Mouse (Mus musculus) MEL (cell line): ENCODE measurements around the gene Elmod3. TPM values are rescaled to one million over a fixed set of nuclear protein-coding genes. Genes with fewer than 3 reads are reported as not detected.

Experiments
- DNase-seq: peaks from one replicate; pipeline ENCODE4 v3.0.0; 2011; ENCODE audit warnings: low read depth, low spot score
- H3K27ac ChIP-seq: 2 replicates; pipeline ENCODE4 v1.5.1; 2012; ENCODE audit warnings: low read depth, mild to moderate bottlenecking, control low read depth, low read length, moderate library complexity; ENCODE audit not compliant: control insufficient read depth
- H3K27me3 ChIP-seq, 2 experiments: fragments of 150-350 bp in 1 of 2; sonication (generic) in 1 of 2; 2 replicates each; pipeline ENCODE4 v1.6.1; 2012; ENCODE audit warnings: low read length in 2 of 2, mild to moderate bottlenecking in 2 of 2, improper control_type of control experiment in 1 of 2, moderate library complexity in 1 of 2; ENCODE audit not compliant: insufficient read depth in 2 of 2, control insufficient read depth in 1 of 2
- H3K36me3 ChIP-seq, 2 experiments: 2 replicates each; pipeline ENCODE4 v1.6.1; 2012 to 2014; ENCODE audit warnings: low read length in 2 of 2, improper control_type of control experiment in 1 of 2, inconsistent platforms in 1 of 2, mild to moderate bottlenecking in 1 of 2; ENCODE audit not compliant: insufficient read depth in 2 of 2, control insufficient read depth in 1 of 2
- H3K4me1 ChIP-seq, 2 experiments: fragments of 150-350 bp in 1 of 2; sonication (generic) in 1 of 2; 2 replicates each; pipeline ENCODE4 v1.6.1; 2012; ENCODE audit warnings: low read length in 2 of 2, improper control_type of control experiment in 1 of 2, mild to moderate bottlenecking in 1 of 2; ENCODE audit not compliant: insufficient read depth in 2 of 2, control insufficient read depth in 1 of 2
- H3K4me3 ChIP-seq, 2 experiments: fragments of 150-350 bp in 1 of 2; sonication (generic) in 1 of 2; 2 replicates each; pipeline ENCODE4 v1.5.1; 2012; ENCODE audit warnings: low read depth in 2 of 2, low read length in 2 of 2, mild to moderate bottlenecking in 2 of 2, moderate library complexity in 2 of 2, control low read depth in 1 of 2, improper control_type of control experiment in 1 of 2; ENCODE audit not compliant: control insufficient read depth in 1 of 2, insufficient read depth in 1 of 2
- H3K79me2 ChIP-seq: 2 replicates; pipeline ENCODE4 v1.6.1; 2012; ENCODE audit warnings: mild to moderate bottlenecking, low read length, moderate library complexity; ENCODE audit not compliant: control insufficient read depth, poor library complexity, insufficient read depth
- H3K9ac ChIP-seq: 2 replicates; pipeline ENCODE4 v1.6.1; 2012; ENCODE audit warnings: low read depth, mild to moderate bottlenecking, control low read depth, low read length, moderate library complexity; ENCODE audit not compliant: control insufficient read depth, poor library complexity, severe bottlenecking
- H3K9me3 ChIP-seq: fragments of 150-350 bp; sonication (generic); replicated peaks from 2 replicates; pipeline ENCODE4 v1.6.1; 2012; ENCODE audit warnings: mild to moderate bottlenecking, low read length, improper control_type of control experiment, moderate library complexity; ENCODE audit not compliant: insufficient read depth
- CTCF ChIP-seq, 3 experiments: IDR thresholded peaks in 2 of 3; conservative IDR thresholded peaks in 1 of 3; 2 replicates each; pipeline ENCODE4 v1.5.1; 2011 to 2012; ENCODE audit warnings: low read length in 3 of 3, low read depth in 2 of 3, mild to moderate bottlenecking in 2 of 3, improper control_type of control experiment in 1 of 3, inconsistent platforms in 1 of 3, mixed read lengths in 1 of 3, moderate library complexity in 1 of 3; ENCODE audit not compliant: control insufficient read depth in 1 of 3, insufficient read depth in 1 of 3, poor library complexity in 1 of 3, severe bottlenecking in 1 of 3
- E2F4 ChIP-seq: IDR thresholded peaks from 2 replicates; pipeline ENCODE4 v1.6.1; 2011; ENCODE audit warnings: low read depth, low read length, improper control_type of control experiment, borderline replicate concordance
- ELF1 ChIP-seq: IDR thresholded peaks from 2 replicates; pipeline ENCODE4 v1.6.1; 2014; ENCODE audit warnings: low read depth, mild to moderate bottlenecking, inconsistent platforms, low read length, improper control_type of control experiment, moderate library complexity
- EP300 ChIP-seq, 2 experiments: IDR thresholded peaks; 2 replicates each; pipeline ENCODE4 v1.6.1; 2011; ENCODE audit warnings: improper control_type of control experiment in 2 of 2, low read length in 2 of 2, low read depth in 1 of 2, mild to moderate bottlenecking in 1 of 2
- ETS1 ChIP-seq: IDR thresholded peaks from 2 replicates; pipeline ENCODE4 v1.6.1; 2012; ENCODE audit warnings: low read depth, mild to moderate bottlenecking, inconsistent platforms, low read length, improper control_type of control experiment, moderate library complexity
- GABPA ChIP-seq: IDR thresholded peaks from 2 replicates; pipeline ENCODE4 v1.6.1; 2012; ENCODE audit warnings: low read depth, mild to moderate bottlenecking, inconsistent platforms, low read length, improper control_type of control experiment, moderate library complexity
- HCFC1 ChIP-seq: IDR thresholded peaks from 2 replicates; pipeline ENCODE4 v1.6.1; 2012; ENCODE audit warnings: low read depth, mild to moderate bottlenecking, inconsistent platforms, low read length, improper control_type of control experiment, moderate library complexity
- JUND ChIP-seq: IDR thresholded peaks from 2 replicates; pipeline ENCODE4 v1.6.1; 2011; ENCODE audit warnings: low read depth, mild to moderate bottlenecking, improper control_type of control experiment, low read length
- MAFK ChIP-seq: IDR thresholded peaks from 2 replicates; pipeline ENCODE4 v1.6.1; 2011; ENCODE audit warnings: low read depth, mild to moderate bottlenecking, low read length, improper control_type of control experiment, borderline replicate concordance
- MAX ChIP-seq: IDR thresholded peaks from 2 replicates; pipeline ENCODE4 v1.6.1; 2011; ENCODE audit warnings: low read length, improper control_type of control experiment
- MAZ ChIP-seq: IDR thresholded peaks from 2 replicates; pipeline ENCODE4 v1.6.1; 2012; ENCODE audit warnings: low read depth, mild to moderate bottlenecking, inconsistent platforms, low read length, improper control_type of control experiment
- MXI1 ChIP-seq: IDR thresholded peaks from 2 replicates; pipeline ENCODE4 v1.6.1; 2011; ENCODE audit warnings: mild to moderate bottlenecking, low read depth, low read length, improper control_type of control experiment
- NELFE ChIP-seq: IDR thresholded peaks from 2 replicates; pipeline ENCODE4 v1.6.1; 2011; ENCODE audit warnings: low read depth, low read length, improper control_type of control experiment
- NRF1 ChIP-seq: IDR thresholded peaks from 2 replicates; pipeline ENCODE4 v1.6.1; 2014; ENCODE audit warnings: low read depth, mild to moderate bottlenecking, inconsistent platforms, low read length, improper control_type of control experiment, moderate library complexity; ENCODE audit not compliant: poor library complexity, insufficient read depth, severe bottlenecking
- POLR2AphosphoS5 ChIP-seq: IDR thresholded peaks from 2 replicates; pipeline ENCODE4 v1.6.1; 2012; ENCODE audit warnings: low read depth, borderline replicate concordance, mild to moderate bottlenecking, inconsistent platforms, low read length, moderate library complexity, mixed read lengths
- RAD21 ChIP-seq: IDR thresholded peaks from 2 replicates; pipeline ENCODE4 v1.6.1; 2011; ENCODE audit warnings: mild to moderate bottlenecking, low read depth, low read length, improper control_type of control experiment
- SIN3A ChIP-seq: IDR thresholded peaks from 2 replicates; pipeline ENCODE4 v1.6.1; 2012; ENCODE audit warnings: low read length, improper control_type of control experiment, inconsistent platforms
- SMC3 ChIP-seq: IDR thresholded peaks from 2 replicates; pipeline ENCODE4 v1.6.1; 2011; ENCODE audit warnings: low read depth, low read length, improper control_type of control experiment
- TCF12 ChIP-seq: IDR thresholded peaks from 2 replicates; pipeline ENCODE4 v1.6.1; 2014; ENCODE audit warnings: low read depth, mild to moderate bottlenecking, inconsistent platforms, low read length, improper control_type of control experiment, moderate library complexity
- USF1 ChIP-seq: IDR thresholded peaks from 2 replicates; pipeline ENCODE4 v1.6.1; 2014; ENCODE audit warnings: low read depth, mild to moderate bottlenecking, inconsistent platforms, low read length, improper control_type of control experiment, moderate library complexity
- USF2 ChIP-seq, 2 experiments: IDR thresholded peaks; 2 replicates each; pipeline ENCODE4 v1.6.1; 2011 to 2012; ENCODE audit warnings: improper control_type of control experiment in 2 of 2, low read length in 2 of 2, borderline replicate concordance in 1 of 2, inconsistent platforms in 1 of 2, low read depth in 1 of 2, mild to moderate bottlenecking in 1 of 2; ENCODE audit not compliant: insufficient read depth in 1 of 2
- ZC3H11A ChIP-seq: IDR thresholded peaks from 2 replicates; pipeline ENCODE4 v1.6.1; 2012; ENCODE audit warnings: low read depth, mild to moderate bottlenecking, inconsistent platforms, low read length, improper control_type of control experiment
- ZMIZ1 ChIP-seq: IDR thresholded peaks from 2 replicates; pipeline ENCODE4 v1.6.1; 2012; ENCODE audit warnings: low read depth, mild to moderate bottlenecking, inconsistent platforms, low read length, improper control_type of control experiment, moderate library complexity
- ZNF384 ChIP-seq: IDR thresholded peaks from 2 replicates; pipeline ENCODE4 v1.6.1; 2012; ENCODE audit warnings: low read depth, mild to moderate bottlenecking, inconsistent platforms, low read length, improper control_type of control experiment
- polyA plus RNA-seq, 2 experiments: library from polyadenylated mRNA; stranded (reverse) in 1 of 2; unstranded in 1 of 2; fragments of >175 nt in 1 of 2; fragments of >200 nt in 1 of 2; gene quantifications; 2 replicates each; pipeline versions ENCODE4 v1.2.1 to v1.2.4; 2012; ENCODE audit warnings: low replicate concordance in 2 of 2, low read depth in 1 of 2; ENCODE audit not compliant: insufficient read length in 2 of 2, insufficient read depth in 1 of 2, missing spikeins in 1 of 2
- total RNA-seq: library from RNA; depleted of rRNA; stranded (reverse); fragments of 300-350 nt; gene quantifications from 2 replicates; pipeline ENCODE4 v1.2.3, GENCODE M21; 2012

Gene Elmod3
- total and polyA plus RNA-seq, 3 experiments: 4.2 to 14.1 TPM; not detected in 1

- Histone ChIP-seq H3K9me3 (no peaks in the 10 kb centered on the region), H3K4me3 (no peak overlapping the region), H3K9ac (no peak overlapping the region), H3K27ac (no peak overlapping the region), H3K79me2 (peaks cover 5% of the 10 kb centered on the region), H3K27me3 (no peaks in the 10 kb centered on the region), H3K36me3 (peaks cover 0 to 9% of the 10 kb centered on the region in 2 experiments; a peak in 3 of 4 replicates), H3K4me1 (peaks cover 8 to 15% of the 10 kb centered on the region in 2 experiments)
- DNase-seq: no peak
- TF ChIP-seq SIN3A (no peak), MAX (no peak), POLR2AphosphoS5 (no peak), E2F4 (no peak), MXI1 (no peak), EP300 (IDR thresholded peaks at IDR 0.05; ENCODE audit: low read depth in 1 of 2, low read length in 2 of 2) (no peak), NELFE (no peak), ELF1 (no peak), JUND (no peak), NRF1 (no peak), ETS1 (no peak), MAZ (no peak), TCF12 (no peak), USF1 (no peak), SMC3 (no peak), USF2 (IDR thresholded peaks at IDR 0.05; ENCODE audit: borderline replicate concordance in 1 of 2, insufficient read depth in 1 of 2, low read depth in 1 of 2, low read length in 2 of 2) (no peak), HCFC1 (no peak), RAD21 (no peak)
Measured at GRCm38 (mm10) chr6:72600771-72601170, 2.6 kb upstream of the Elmod3 start.

GRCm38 (mm10) chr6:72600216-72600615 is 2.0 kb upstream of the Elmod3 start:
- Histone ChIP-seq H3K79me2 (peaks cover 5% of the 10 kb centered on the region), H3K9me3 (no peaks in the 10 kb centered on the region), H3K9ac (no peak overlapping the region), H3K4me1 (peaks cover 8 to 15% of the 10 kb centered on the region in 2 experiments), H3K4me3 (no peak overlapping the region), H3K27ac (no peak overlapping the region), H3K36me3 (peaks cover 0 to 9% of the 10 kb centered on the region in 2 experiments; a peak in 3 of 4 replicates), H3K27me3 (no peaks in the 10 kb centered on the region)
- no peak for DNase-seq
- no peak for TF ChIP-seq MAFK
- no peak for TF ChIP-seq ELF1
- no peak for TF ChIP-seq CTCF (IDR thresholded peaks at IDR 0.05 in 2 of 3, conservative IDR thresholded peaks at IDR 0.05 in 1 of 3; ENCODE audit: control insufficient read depth in 1 of 3, insufficient read depth in 1 of 3, low read depth in 2 of 3, low read length in 3 of 3, poor library complexity in 1 of 3, severe bottlenecking in 1 of 3)
- no peak for TF ChIP-seq ZNF384
- TF ChIP-seq ZMIZ1: no peak
- no peak for TF ChIP-seq ETS1
- TF ChIP-seq ZC3H11A: no peak
- TF ChIP-seq GABPA: no peak
- no peak for TF ChIP-seq JUND
- TF ChIP-seq EP300 (IDR thresholded peaks at IDR 0.05; ENCODE audit: low read depth in 1 of 2, low read length in 2 of 2): no peak
- no peak for TF ChIP-seq SIN3A
